Mouse (Mus musculus): ENCODE measurements around the gene Eif3i.
"Not testable (repeated sequence)": the region's sequence is repeated elsewhere in the genome, so short reads cannot be mapped to it uniquely, and the experiment has no call there.

The Eif3i gene

DNA sequence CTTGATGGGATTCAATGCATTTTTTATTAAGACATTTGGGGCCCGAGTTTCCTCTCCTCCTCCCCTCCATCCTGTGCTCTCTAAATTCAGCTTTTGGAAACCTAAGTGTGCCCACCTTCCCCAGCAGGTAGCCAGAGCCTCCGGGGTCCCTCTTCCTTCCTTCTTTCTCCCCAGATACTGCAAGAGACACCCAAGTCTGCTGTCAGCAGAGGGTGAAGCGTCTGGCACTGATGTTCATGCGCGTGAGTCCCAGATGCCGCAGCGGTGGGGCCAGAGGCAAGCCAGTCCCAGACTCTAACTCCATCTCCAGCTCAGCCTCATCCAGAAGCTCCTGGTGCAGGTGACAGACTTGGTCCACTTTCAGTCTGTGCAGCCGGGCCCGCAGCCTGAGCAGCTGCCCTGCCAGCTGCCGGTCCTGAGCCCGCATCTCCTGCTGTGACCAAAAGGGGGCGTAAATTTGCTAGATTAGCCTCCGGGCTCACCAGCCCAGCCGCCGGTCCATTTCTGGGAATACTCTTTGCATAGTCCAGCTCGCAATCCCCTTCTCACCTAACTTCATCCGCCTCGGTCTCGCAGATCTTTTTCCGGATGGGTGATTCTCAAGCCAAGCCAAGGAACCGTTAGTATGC is 23.5 kb downstream of the Eif3i start:
- DNase-seq (ENCODE audit: extremely low spot score, low read depth, low spot score): no peak

DNA sequence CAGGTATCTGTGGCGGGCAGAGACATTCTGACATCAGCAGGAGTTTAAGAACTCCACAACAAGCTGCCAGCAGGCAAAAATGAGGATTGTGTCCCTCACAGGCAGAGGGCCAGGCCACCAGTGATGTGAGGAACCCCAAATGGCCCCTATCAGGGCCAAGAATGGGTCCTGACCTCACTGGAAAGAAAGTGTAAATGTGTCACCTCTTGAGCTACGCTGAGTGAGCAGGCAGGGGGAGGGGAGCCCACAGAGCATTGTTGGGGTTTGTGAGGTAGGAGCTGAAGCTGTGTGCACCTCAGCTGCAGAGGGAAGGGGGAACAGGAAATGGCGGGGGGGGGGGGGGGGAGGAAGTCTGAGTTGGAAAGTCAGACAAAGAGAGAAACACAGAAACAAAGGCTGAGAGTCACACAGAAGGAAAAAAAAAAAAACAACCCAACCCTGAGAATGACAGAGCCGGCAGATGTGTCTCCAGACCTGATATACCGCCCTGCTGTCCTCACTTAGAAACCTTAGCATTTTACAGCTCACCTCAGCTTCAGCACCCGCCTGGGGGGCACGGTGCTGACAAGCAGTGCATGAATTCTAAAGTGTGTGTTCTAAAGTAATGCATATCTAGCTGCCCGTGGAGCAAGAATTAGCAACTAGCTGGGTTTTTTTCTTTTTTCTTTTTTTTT is 25.1 kb downstream of the Eif3i start:
- DNase-seq (ENCODE audit: extremely low spot score, low read depth, low spot score): no peak

DNA sequence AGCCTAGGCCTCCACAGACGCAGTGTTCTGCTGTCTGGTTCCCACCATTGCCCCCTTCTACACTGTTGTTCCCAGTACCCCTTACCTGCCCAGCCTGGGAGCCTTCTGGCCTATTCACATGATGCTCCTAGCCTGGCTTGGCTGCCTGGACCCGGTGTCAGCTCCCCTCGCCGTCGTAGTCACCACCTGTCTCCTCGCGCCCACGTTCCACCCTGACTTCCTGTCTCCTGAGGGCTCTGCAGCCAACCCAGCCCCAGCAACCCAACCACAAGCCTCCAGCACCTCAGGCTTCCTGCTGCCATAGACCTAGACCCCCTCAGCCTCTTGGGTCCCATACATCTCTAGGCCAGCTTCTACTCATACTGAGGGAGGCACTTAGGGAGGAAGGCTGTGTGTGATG is 27.0 kb downstream of the Eif3i start, which contains the start of gene Lck:
Lck (minus strand) TSS at position 212 of the 400 bp plus-strand sequence.
- DNase-seq (ENCODE audit: extremely low spot score, low read depth, low spot score): no peak

DNA sequence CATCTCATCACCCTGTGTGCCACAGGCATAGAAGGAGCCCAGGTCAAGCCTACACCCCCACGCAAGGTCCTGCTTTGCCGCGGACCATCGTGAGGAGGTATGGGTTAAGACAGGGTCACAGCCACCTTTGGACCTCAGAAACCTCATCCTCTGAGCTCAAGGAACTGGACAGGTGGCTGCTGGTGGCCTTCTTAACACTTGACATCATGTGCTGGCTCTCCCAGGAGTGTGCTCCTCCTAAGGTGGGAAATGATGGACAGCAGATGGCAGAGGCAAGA is 27.4 kb downstream of the Eif3i start:
- DNase-seq (ENCODE audit: extremely low spot score, low read depth, low spot score): no peak

DNA sequence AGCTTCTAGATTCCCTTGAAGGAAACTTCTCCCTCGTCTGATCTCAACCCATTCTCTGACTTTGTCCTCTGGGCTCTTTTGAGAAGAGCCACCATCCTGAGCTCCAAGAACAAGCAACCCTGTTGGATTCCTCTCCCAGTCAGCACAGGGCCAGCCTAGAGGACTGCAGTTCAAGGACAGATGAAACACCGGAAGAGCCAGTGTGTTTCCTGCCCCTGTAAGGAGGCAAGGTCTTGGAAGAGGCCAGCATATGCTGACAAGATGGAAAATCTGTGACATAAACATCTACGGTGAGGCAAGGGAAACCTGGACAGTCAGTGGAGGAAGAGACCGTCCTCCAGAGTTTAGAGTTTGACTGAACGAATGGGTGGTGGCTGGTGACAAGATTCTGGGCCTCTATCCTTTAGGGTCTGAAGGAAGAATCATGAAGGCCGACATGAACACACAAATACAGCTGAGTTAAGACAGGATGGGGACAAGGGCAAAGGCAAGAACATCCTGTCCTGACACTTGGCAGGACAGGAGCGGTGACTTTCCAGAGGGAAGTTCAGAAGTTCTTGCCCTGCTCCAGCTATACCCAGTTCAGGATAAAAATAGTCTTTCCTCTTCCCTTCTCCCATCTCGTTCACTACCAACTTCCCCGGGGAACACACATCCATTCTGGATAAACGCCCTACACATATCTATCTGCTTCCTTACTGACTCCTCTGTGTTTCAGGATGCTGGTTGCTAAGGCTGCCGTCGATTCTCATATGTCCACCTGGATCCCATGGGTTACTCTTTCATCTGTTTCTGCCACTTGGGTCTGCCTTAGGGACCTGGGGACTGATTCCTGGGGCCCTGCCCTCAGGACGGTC is 28.0 kb downstream of the Eif3i start:
- no peak for DNase-seq (ENCODE audit: extremely low spot score, low read depth, low spot score)

DNA sequence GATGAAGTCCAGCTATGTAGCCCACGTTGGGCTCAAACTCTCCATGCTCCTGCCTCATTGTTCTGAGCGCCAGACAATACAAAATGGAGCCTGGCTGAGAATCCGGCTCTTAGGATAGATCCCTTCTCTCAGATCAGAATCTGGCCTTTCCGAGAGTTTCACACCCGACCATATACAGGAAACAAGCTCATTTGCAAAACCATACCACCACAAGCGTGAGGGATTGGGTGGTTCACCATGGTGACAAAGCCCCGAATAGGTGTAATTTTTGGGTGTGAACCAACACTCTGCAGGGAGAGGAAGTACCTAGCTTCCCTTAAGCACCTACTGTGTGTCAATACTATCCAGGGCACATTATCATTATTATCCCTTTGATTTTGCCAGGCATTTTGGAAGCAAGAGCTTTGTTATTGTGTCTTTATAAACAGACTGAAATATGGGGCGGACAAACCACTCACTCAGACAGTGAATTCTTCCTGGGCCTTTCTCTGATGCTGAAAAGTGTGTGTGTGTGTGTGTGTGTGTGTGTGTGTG is 28.8 kb downstream of the Eif3i start:
- no peak for DNase-seq (ENCODE audit: extremely low spot score, low read depth, low spot score)

DNA sequence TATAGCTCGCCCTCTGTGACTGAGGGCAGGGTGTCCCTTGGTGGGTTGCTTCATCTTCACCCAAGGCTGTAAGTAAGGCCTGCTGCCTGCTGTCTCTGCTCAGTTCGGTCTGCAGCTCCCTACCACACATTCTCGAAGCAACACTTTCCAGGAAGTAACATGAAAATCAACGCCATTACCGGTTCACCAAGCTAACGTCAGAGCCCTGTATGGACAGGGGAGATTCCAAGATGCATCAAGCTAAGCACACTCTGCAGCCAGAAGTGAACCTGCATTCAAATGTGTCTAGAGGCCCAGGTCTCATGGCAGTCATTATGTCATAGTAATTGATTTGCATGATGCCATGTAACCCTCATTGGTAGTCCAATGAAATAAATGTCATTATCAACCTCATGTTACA is 30.4 kb downstream of the Eif3i start:
- DNase-seq (ENCODE audit: extremely low spot score, low read depth, low spot score): no peak

DNA sequence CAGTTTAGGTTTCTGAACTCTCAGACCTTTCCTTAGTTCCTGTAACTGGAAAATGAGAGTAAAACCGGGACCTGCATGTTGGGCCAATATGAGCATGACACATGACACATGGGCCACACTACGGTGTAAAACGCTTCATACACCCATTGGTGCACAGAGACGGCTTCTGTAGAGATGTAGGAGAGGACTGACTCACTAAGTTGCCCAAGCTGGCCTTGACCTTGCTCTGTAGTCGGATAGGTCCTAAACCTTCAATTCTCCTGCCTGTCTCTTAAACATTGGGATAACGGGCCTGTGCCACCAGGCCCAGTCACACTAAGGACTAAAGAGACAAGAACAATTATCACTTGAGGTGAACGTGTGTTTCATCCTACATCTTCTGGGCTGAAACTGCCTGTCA is 32.1 kb downstream of the Eif3i start:
- no peak for DNase-seq (ENCODE audit: extremely low spot score, low read depth, low spot score)

DNA sequence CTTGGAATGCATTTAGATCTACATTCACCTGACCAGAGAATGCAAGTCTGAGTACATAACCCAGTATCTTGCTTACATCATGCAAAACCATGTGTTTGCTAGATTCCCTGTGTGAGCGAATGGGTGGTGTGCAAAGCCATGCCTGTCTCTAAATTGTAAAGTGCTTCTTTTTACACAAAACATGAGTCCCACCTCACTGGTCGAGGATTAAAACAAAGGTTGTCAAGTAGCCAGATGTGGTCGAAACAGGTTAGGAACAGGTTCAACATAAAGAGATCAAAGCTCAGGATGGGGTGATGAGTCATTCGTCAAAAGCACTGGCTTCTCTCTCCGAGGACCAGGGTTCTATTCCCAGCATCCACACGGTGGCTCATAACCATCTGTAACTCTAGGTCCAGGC is 35.3 kb downstream of the Eif3i start:
- no peak for DNase-seq (ENCODE audit: extremely low spot score, low read depth, low spot score)

DNA sequence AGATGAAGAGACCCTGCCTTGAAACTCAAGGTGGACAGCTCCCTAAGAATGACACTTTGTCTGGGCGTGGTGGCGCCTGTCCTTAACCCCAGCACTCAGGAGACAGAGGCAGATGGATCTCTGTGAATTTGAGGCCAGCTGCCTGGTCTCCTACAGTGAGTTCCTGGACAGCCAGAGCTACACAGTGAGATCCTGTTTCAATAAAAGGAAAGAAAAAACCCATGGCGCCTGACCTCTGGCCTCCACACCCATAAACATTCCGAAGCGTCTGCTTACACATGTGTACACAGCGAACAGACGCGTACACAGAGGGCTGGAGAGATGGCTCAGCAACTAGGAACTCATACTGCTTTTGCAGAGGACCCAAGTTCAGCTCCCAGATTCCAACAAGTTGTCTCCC is 36.7 kb downstream of the Eif3i start:
- no peak for DNase-seq (ENCODE audit: extremely low spot score, low read depth, low spot score)

DNA sequence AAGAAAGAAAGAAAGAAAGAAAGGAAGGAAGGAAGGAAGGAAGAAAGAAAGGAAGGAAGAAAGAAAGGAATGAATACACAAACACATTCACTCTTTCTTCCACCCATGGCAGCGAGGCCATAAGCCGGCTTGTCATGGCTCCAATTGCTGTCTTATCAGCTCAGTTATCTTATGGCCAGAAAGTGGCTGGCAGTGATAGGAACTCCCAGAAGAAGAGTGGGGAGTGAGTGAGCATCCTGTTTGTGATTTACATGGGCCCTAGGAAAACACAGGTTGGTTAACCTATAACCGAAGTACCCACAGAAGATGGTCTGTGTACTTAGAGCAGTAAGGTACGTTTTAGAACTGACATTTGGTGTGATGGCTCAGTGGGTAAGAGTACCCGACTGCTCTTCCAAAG is 39.3 kb downstream of the Eif3i start:
- DNase-seq (ENCODE audit: extremely low spot score, low read depth, low spot score): no peak

DNA sequence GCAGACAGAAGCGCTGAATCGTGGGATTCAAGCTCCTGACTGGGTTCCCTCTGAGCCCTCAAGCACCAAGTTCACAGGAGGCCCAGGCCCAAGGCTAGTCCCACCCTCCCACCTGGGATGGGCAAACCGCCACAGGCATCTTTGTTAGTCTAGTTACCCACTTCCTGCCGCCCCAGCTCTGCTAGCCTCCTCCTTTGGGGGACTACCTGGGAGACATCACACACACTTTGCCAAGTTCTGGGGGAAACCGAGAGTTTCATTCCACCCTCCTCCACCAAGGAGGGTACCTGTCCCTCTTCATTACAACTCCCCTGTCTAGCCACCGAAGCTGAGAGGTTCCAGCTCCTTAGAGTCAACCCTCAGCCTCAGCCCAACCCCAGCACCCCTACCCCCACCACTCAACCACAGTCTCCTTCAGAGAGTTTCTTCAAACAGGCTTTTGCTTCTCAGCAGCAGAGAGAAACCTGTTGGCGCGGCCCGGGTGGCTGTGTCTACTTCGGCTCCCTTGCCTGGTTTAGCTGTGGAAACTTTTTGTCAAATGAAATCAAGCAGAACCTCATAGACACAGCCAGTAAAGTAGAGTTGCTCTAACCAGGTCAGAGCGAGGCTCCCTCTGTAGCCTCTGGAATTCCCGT is 42.0 kb downstream of the Eif3i start:
- DNase-seq (ENCODE audit: extremely low spot score, low read depth, low spot score): no peak

DNA sequence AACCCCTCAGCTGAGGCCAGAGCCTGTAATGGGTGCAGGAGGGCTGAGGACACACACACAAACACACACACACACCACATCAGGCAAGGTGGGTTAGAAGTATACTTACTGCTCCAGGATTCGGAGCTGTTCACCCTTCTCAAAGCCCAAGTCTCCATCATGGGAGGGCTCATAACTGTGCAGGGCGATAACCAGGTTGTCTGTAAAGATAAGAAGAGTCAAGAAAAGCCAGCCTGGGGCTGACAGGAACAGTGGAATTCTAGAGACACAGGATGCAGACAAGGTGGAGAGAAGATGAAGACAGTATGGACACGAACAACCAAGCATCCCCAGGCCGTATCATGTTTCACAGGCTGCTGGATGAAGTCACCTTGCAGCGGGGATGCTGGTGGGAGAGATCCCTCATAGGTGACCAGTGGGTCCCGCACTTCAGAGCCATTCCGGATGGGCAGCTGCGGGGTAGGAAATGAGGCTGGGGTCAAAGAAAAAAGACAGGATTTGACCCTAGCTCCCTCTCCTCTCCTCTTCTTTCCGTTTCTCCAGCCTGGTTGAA is 43.1 kb downstream of the Eif3i start:
- no peak for DNase-seq (ENCODE audit: extremely low spot score, low read depth, low spot score)

DNA sequence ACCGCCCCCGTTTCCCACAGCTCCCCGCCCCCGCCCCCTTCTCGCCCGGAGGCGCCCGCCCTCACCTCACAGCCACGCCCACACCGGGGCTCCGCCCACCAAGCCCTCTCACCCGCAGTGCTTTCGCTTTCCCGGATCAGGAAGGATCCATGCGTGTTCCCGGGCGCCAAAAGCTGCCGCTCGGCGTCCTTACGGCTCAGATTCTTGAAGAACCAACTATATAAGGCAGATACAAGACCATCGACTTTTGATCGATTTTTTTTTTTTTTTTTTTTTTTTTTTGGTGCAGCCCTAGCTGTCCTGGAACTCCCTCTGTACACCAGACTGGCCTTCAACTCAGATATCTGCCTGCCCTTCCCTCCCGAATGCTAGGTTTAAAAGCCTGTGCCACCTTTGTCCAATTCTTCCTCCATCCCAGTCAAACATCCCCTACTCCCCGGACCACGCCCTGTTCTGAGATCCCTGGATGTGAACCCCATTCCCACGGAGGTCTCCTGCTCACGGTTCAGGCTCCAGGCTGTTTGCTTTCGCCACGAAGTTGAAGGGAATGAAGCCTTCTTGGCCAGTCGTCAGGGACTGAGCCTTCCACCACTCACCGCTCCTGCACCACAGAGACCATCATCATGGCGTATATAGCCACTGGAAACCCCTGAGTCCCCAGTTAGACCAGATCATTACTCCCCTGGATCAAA is 43.8 kb downstream of the Eif3i start:
- DNase-seq (ENCODE audit: extremely low spot score, low read depth, low spot score): peak; percentile 66

DNA sequence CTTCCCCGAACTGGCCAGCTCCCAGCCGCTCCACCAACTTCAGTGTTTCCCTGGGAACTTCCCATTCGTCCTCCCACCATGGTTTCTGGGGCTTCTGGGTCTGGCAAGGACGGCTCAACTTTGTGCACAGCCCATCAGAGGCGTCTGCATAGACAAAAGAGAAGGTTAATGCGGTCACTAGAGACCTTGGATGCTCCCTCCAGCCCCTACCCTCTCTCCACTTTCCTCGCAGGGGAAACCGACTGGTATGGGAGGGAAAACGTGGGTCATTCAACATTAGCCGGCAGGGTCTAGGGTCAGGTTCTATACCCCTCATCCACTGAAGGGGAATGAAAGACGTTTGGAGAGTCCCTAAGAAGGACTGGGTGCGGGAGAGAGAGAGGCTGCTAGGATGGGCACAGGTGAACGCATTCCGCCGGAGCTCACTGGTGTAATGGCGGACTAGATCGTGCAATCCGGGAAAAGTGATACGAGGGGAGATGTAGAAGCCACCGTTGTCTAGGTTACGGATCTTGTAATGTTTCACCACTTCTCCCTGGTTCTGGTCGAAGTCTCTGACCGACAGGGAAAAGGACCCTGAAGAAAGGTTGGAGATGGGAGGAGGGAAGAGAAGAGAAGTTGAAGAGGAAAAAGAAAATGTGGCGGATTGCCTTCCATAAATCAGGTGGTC is 44.5 kb downstream of the Eif3i start:
- peak; percentile 67 for DNase-seq (ENCODE audit: extremely low spot score, low read depth, low spot score)

DNA sequence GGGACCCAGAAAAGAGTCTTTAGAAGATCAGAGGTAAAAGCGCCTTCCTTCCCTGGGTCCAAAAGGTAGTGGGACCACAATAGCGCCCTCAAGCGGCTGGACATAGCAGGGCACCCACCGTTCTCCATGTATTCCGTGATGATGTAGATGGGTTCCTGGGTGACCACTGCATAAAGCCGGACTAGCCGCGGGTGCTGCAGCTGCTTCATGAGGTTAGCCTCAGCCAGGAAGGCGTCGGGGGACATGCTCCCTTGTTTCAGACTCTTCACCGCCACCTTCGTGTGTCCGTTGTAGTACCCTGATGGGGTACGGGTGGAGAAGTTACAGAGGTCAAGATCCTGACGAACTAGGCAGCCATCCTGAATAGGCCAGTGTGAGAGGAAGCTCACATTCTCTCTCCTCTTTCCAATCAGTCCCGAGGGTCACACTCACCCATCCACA is 45.0 kb downstream of the Eif3i start:
- DNase-seq (ENCODE audit: extremely low spot score, low read depth, low spot score): no peak

DNA sequence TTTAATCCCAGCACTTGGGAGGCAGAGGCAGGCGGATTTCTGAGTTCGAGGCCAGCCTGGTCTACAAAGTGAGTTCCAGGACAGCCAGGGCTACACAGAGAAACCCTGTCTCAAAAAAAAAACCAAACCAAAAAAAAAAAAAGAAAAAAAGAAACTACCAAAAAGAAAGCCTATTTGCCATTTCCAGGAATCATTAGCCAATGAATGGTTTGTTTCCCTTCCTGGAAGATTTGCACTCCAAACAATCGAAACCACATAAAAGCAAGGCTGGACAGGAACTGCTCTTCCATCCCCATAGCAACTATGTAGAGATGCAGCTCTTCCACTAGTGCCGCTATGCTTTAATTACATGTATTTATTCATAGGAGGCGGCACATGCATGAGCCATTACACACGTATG is 45.9 kb downstream of the Eif3i start:
- DNase-seq (ENCODE audit: extremely low spot score, low read depth, low spot score): not testable (repeated sequence)

DNA sequence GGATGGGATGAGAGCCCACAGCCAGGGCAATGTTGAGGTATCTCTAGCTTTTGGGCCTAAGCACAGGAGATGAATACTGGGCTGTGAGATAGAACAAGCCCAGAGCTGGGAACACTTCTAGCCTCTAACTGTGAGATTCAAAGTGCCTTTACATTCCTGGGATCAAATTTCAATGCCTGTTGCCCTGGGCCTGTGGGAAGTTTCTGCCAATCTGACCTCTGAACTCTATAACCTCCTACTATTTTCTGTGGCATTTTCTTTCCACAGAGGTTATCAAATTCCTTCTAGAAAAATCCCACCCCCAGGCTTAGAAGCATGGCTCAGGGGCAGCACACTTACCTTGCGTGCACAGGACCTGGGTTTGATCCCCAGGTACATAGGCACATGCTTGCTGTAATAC is 50.2 kb downstream of the Eif3i start:
- DNase-seq (ENCODE audit: extremely low spot score, low read depth, low spot score): no peak

DNA sequence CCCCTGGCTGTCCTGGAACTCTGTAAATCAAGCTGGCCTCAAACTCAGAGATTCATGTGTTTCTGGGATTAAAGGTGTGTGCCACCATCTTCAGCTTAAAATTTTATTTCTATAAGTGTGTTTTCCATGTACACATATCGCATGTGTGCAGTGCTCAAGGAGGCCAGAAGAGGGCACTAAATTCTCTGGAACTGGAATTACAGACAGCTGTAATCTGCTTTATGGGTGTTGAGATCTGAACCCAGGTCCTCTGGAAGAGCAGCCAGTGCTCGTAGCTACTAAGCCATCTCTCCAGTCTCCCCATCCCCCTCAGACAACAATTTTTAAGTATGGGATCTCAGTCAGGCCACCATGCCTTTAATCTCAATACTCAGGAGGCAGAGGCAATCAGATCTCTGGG is 51.1 kb downstream of the Eif3i start:
- DNase-seq (ENCODE audit: extremely low spot score, low read depth, low spot score): no peak

DNA sequence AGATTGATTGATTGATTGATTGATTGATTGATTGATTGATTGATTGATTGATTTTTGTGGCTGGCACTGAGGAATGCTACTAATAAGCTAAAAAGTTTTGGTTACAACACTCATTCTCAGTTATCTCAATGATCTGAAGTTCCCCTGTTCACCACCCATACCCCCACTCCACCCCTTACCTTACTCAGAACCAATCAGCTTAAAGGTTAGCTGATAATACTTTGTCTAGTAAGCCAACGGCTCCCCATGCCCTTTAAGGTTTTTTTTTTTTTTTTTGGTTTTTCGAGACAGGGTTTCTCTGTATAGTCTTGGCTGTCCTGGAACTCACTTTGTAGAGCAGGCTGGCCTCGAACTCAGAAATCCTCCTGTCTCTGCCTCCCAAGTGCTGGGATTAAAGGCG is 52.8 kb downstream of the Eif3i start:
- not testable (repeated sequence) for DNase-seq (ENCODE audit: extremely low spot score, low read depth, low spot score)
